Mouse (Mus musculus) liver, embryonic 11.5 days (tissue): ENCODE results near the gene Lyrm1. TPM values are rescaled to one million over a fixed set of nuclear protein-coding genes. Genes with fewer than 3 reads are reported as not detected.

Source experiments
- ATAC-seq: fragments of 200-750 bp; cut with Nextera tagmentation; replicated peaks from 2 replicates; pipeline ENCODE4 v1.8.0; 2017; ENCODE audit warnings: moderate number of reproducible peaks, mild to moderate bottlenecking, moderate TSS enrichment, moderate library complexity; ENCODE audit not compliant: low FRiP score
- DNase-seq: peaks from one replicate; pipeline ENCODE4 v3.0.0-alpha.2; 2017; ENCODE audit warnings: low spot score
- H3K27ac ChIP-seq: fragments of 300-500 bp; sonication (generic); 2 replicates; pipeline ENCODE4 v1.5.1; 2014; ENCODE audit warnings: mild to moderate bottlenecking, low read depth, low read length, control low read depth
- H3K27me3 ChIP-seq: fragments of 300-500 bp; sonication (generic); replicated peaks from 2 replicates; pipeline ENCODE4 v1.6.1; 2014; ENCODE audit warnings: low read length, mixed read lengths; ENCODE audit not compliant: control insufficient read depth, insufficient read depth
- H3K36me3 ChIP-seq: fragments of 300-500 bp; sonication (generic); 2 replicates; pipeline ENCODE4 v1.6.1; 2014; ENCODE audit warnings: mild to moderate bottlenecking, low read length, moderate library complexity, mixed read lengths; ENCODE audit not compliant: control insufficient read depth, insufficient read depth
- H3K4me1 ChIP-seq: fragments of 300-500 bp; sonication (generic); replicated peaks from 2 replicates; pipeline ENCODE4 v1.6.1; 2014; ENCODE audit warnings: low read length, mixed read lengths; ENCODE audit not compliant: control insufficient read depth, insufficient read depth
- H3K4me2 ChIP-seq: fragments of 300-500 bp; sonication (generic); 2 replicates; pipeline ENCODE4 v1.6.1; 2014; ENCODE audit warnings: mild to moderate bottlenecking, control low read depth, moderate library complexity
- H3K4me3 ChIP-seq: fragments of 300-500 bp; sonication (generic); 2 replicates; pipeline ENCODE4 v1.5.1; 2014; ENCODE audit warnings: low read depth, low read length, control low read depth
- H3K9ac ChIP-seq: fragments of 300-500 bp; sonication (generic); 2 replicates; pipeline ENCODE4 v1.6.1; 2014; ENCODE audit warnings: low read depth, low read length, control low read depth
- H3K9me3 ChIP-seq: fragments of 300-500 bp; sonication (generic); 2 replicates; pipeline ENCODE4 v1.6.1; 2016; ENCODE audit warnings: low read length, inconsistent platforms, mixed read lengths; ENCODE audit not compliant: control insufficient read depth
- WGBS: fragments of 180-500 bp; shearing (Covaris S2); extraction: QIAGEN DNeasy Blood & Tissue Kit; methylation state at CpG from one replicate; pipeline ENCODE4 v1.1.7; 2014; 5-methylcytosine and 5-hydroxymethylcytosine counted together
- polyA plus RNA-seq: library from polyadenylated mRNA; unstranded; fragments of >200 nt; fragmentation: Nextera tagmentation; extraction: Ambion mirVana; gene quantifications from 2 replicates; pipeline ENCODE4 v1.2.1, GENCODE M21; 2014

Lyrm1 gene
- polyA plus RNA-seq, 1 experiment from 2014 or later, result 4.6 TPM

GRCm38 (mm10) chr7:119985279-119985912 is 89.7 kb downstream of the Lyrm1 start:
- Histone ChIP-seq H3K36me3 (no peaks in the 10 kb centered on the region), H3K9ac (no peak overlapping the region), H3K4me1 (no peaks in the 10 kb centered on the region), H3K4me2 (no peak overlapping the region), H3K9me3 (no peaks in the 10 kb centered on the region), H3K27ac (no peak overlapping the region), H3K27me3 (no peaks in the 10 kb centered on the region), H3K4me3 (no peak overlapping the region)
- DNase-seq, result no peak
- ATAC-seq, result no peak
- 65% methylated on average over 3 of the region's 3 CpGs for WGBS

- Histone ChIP-seq H3K36me3 (no peaks in the 10 kb centered on the region), H3K9ac (no peak overlapping the region), H3K27me3 (no peaks in the 10 kb centered on the region), H3K9me3 (no peaks in the 10 kb centered on the region), H3K4me1 (no peaks in the 10 kb centered on the region), H3K27ac (no peak overlapping the region), H3K4me2 (no peak overlapping the region), H3K4me3 (no peak overlapping the region)
- 75% methylated on average over 6 of the region's 6 CpGs for WGBS
- ATAC-seq (no peak), DNase-seq (no peak)
These were observed 101.4 kb downstream of the Lyrm1 start for GRCm38 (mm10) chr7:119997066-119997465.

Other genes starting within 250 kb of the Lyrm1 start
- not detected in 2 replicates for gene Acsm4, start 205.8 kb upstream of the Lyrm1 start, polyA plus RNA-seq
- gene Thumpd1, start 175.1 kb upstream of the Lyrm1 start, polyA plus RNA-seq, result 88.1 and 94.4 TPM in 2 replicates
- 0.27 and 0.43 TPM in 2 replicates for gene Acsm3, start 134.9 kb upstream of the Lyrm1 start, polyA plus RNA-seq
- 16.3 and 19.2 TPM in 2 replicates for gene Rexo5, start 101.9 kb upstream of the Lyrm1 start, polyA plus RNA-seq
- gene Eri2, start 101.8 kb upstream of the Lyrm1 start, polyA plus RNA-seq, result 22.6 and 24.5 TPM in 2 replicates
- gene Dcun1d3, start 437 bp downstream of the Lyrm1 start, polyA plus RNA-seq, result 3.1 and 3.4 TPM in 2 replicates
- gene Dnah3, start 199.4 kb downstream of the Lyrm1 start, polyA plus RNA-seq, result not detected in 2 replicates
- 5.7 and 7.7 TPM in 2 replicates for gene Tmem159, start 206.5 kb downstream of the Lyrm1 start, polyA plus RNA-seq
- not detected in 2 replicates for gene Zp2, start 249.4 kb downstream of the Lyrm1 start, polyA plus RNA-seq